Mouse (Mus musculus): ENCODE results near the gene Tspyl2.
A peak's percentile ranks its signal among the peaks of the same experiment; 100 is the strongest.
"Not testable (repeated sequence)": the region's sequence is repeated elsewhere in the genome, so short reads cannot be mapped to it uniquely, and the experiment has no call there.

Tspyl2 gene

DNA sequence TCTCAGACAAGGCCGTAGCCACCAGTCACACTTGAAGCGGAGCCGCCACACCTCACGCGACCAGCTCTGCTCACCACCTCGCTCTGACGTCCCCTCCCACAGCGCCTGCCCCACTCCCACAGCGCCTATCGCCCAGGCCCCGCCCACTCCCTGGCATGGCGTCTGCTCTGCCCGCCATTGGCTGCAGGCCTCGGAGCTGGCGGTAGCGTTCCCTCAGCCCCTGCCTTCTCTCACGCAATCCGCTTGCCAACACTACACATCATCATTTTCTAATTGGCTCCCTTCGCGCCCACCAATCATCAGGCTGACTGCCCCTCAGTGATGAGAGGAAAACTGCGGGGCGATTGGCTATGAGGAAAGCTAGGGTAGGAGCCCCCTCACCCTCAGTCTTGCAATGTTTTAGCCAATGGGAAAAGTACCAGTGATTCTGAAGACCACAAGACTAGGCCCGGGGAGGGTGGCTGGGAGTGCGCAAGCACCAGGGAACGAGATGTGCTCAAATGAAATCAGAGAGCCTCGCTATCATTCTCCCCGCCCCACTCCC is at the start of gene Tspyl2:
Tspyl2 (minus strand) TSS at position 68 of the 544 bp plus-strand sequence.
- peak; percentile 98 for DNase-seq (ENCODE audit: low read depth, low spot score)

DNA sequence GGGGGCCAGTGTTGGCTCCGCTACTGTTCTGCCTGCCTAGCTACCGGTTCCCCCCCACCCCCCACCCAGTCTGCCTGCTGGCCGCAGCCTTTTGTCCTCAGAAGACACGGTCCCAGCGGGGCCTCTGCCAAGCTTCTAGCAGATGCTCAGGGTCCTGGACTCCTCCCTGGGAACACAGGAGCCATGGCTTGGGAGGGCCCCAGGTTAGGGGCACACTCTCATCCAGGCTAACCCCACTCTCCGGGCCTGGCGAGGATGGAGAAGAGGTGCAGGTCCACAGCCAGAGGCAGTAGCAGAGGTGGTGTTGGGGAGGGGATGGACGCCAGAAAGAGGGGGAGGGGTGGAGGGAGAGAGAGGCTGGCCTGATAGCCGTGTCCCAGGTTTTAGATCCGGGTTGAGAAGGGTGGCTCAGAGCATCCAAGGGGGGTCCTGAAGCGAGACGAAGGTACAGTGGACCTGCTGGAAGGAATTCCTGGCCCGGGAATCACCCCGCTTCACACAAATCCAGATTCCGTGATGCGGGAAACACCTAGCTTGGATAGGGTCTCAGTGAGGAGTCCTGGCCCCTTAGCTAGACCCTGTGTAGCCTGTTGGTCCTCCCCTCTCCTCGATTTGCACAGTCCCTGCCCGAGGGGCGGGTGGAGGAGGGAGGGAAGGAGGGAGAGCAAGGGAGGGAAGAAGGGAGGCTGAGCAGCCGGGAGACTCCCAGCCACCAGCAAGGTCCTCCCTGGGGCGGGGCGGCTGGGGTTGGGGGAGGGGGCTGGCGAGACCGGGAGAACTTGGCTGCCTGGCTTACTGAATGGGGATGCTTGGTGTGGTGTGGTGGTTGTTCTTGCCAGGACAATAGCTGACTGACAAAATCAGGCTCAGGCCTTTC is 26.4 kb upstream of the Tspyl2 start, which contains the start of gene Gpr173:
Gpr173 (minus strand) TSS at position 308 of the 877 bp plus-strand sequence.
- DNase-seq (ENCODE audit: low read depth, low spot score), result peak; percentile 69

GRCm38 (mm10) chrX:152368054-152368396 is 25.8 kb upstream of the Tspyl2 start:
- no peak for DNase-seq (ENCODE audit: low read depth, low spot score)

- DNase-seq (ENCODE audit: low read depth, low spot score), result no peak
These were observed 24.2 kb upstream of the Tspyl2 start for GRCm38 (mm10) chrX:152366418-152366817.

DNA sequence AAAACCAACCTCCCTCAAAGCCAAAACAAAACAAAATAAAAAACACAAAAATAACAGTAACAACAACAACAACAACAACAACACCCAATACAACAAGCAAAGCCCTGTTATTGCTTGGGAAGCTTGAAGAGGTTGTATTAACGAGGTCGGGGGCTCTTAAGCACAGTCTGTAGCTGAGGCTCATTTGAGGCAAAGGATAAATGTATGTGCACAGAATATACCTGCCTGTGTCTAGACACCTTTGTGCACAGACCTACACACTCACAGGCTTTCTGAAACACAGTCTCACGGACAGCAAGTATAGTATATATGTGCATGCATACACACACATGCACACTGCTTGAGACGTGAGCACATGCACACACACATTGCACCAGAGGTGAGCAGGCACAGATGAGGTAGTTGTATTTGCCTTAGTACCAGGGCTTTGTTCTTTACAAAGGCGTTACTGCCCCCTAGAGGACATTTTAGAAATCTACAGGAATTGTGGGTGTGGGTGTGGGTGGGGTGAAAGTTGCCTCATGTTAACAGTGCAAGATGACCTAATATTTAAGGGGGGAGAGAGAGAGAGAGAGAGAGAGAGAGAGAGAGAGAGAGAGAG is 10.4 kb upstream of the Tspyl2 start:
- DNase-seq (ENCODE audit: low read depth, low spot score), result no peak

DNA sequence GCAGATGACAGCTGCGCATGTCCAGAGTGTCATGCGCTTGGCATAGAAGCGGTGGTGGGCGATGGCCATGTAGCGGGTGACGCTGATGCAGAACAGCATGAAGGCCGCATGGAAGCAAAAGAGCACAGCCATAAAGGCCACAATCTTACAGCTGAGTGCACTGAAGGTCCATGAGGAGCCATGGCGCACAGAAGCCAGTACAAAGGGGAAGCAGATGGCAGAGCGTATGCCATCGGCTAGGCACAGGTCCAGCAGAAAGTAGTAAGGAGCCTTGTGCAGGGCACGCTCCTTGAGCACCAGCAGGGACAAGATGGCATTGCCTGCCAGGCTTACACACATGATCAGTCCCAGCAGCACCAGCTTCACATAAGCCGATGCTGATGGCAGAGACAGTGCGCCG is 4.8 kb upstream of the Tspyl2 start:
- no peak for DNase-seq (ENCODE audit: low read depth, low spot score)

DNA sequence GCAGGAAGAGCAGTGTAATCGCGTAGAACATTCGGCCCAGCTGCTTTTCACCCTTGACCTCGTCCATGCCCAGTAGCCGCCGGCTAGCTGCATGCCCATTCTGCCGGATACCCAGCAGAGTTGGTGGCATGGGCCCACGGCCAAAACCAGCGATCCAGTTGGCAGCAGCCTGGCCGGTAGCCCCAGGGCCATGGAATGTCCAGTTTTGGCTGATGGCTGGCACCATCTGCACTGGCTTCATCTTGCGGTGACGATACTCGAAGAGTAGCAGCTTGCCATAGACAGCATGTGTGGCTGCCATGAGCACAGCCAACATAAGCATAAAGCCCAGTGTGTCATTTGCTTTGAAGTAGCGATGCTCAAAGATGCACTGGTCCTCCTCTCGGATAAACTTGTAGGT is 4.4 kb upstream of the Tspyl2 start:
- no peak for DNase-seq (ENCODE audit: low read depth, low spot score)

GRCm38 (mm10) chrX:152342903-152343302 is 678 bp upstream of the Tspyl2 start:
- no peak for DNase-seq (ENCODE audit: low read depth, low spot score)

GRCm38 (mm10) chrX:152341496-152341895 is 729 bp downstream of the Tspyl2 start:
- no peak for DNase-seq (ENCODE audit: low read depth, low spot score)

DNA sequence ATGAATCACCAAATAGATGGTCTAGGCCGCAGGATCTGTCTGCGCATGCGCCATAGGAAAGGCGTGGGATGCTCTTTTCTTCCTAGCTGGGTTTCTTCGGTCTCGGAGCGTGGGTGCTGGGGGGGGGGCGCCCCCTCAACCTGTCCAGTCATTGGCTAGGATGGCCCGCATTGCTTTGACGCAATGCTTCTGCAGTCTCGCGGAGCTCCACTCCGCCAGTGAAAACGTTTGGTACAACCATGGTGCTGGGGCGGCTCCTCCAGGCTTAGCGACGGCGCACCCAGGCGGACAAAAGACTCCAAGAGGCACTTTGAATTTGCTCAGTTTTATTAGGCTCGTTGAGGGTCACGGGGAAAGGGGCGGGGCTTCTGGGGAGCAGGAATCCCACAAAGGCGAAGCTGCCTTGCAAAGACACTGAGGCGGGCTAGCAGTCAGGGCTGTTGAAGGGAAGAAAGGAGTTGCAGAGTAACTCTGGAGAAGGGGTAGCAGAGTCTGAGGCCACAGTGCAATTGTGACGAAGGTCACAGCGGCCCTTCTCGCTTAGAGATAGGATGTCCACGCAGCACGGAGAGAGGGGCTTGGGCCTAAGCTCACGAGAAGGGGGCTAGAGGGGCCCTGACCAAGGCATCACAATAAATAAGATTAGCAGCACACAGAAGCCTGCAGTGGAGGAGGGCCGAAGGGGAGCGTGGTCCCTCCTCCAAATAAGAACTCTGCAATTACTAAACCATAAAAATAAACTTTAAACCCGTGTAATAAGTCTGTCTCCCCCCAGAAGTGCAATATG is 5.5 kb downstream of the Tspyl2 start:
- DNase-seq (ENCODE audit: low read depth, low spot score), result peak; percentile 94

- not testable (repeated sequence) for DNase-seq (ENCODE audit: low read depth, low spot score)
These were observed 6.1 kb downstream of the Tspyl2 start for GRCm38 (mm10) chrX:152336123-152336522.

GRCm38 (mm10) chrX:152329400-152329799 is 12.8 kb downstream of the Tspyl2 start:
- not testable (repeated sequence) for DNase-seq (ENCODE audit: low read depth, low spot score)

DNA sequence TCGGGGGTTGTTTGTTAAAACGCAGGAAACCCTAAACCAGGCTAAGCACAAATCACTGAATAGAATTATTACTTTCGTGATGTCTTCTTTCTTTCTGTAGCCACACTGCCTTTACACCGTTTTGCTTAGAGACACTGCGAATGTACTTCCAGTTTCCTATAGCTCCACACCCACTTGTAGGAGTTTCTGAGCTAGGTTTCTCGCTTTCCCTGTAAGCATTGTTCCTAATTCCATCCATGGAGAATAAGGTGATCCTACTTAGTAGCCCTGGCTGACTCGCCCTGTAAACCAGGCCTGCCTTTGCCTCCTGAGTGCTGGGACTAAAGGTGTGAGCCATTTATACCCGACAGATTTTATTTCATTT is 14.6 kb downstream of the Tspyl2 start:
- no peak for DNase-seq (ENCODE audit: low read depth, low spot score)

DNA sequence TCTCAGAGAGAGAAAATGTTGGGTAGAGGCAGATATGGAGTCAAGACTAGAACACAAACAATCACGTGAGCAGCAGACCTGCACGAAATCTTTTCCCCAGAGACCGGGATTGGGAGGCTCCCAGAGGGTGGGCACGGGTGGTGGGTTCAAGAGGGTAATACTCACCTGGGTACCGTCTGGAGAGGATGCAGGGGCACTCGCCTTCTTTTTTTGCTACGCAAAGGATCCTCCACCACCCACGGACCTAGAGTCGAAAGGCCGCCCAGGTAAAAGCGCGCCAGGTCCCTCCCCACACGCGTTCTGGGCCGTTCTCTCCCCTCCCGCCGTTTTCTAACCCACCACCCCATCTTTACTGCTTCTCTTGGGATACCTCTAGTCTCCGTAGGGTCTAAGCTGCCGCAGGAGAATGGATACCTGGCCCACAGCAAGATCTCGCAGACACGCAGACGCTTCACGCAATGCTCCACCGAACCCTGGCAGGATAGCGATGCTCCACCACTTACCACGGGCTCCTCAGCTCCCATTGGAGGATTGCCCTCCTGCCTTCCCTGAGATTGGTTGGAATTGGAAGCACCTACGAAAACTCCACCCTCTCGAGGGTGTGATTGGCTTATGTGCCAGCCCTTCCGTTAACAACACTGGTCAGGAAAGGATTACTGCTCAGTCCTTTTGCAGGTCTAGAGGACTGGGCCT is 15.1 kb downstream of the Tspyl2 start, which contains the start of gene Kantr:
Kantr (minus strand) TSS at position 500 of the 693 bp plus-strand sequence.
- DNase-seq (ENCODE audit: low read depth, low spot score), result peak; percentile 90

- no peak for DNase-seq (ENCODE audit: low read depth, low spot score)
These were observed 18.6 kb downstream of the Tspyl2 start for GRCm38 (mm10) chrX:152323584-152323983.

- DNase-seq (ENCODE audit: low read depth, low spot score), result no peak
These were observed 19.4 kb downstream of the Tspyl2 start for GRCm38 (mm10) chrX:152322776-152323175.

DNA sequence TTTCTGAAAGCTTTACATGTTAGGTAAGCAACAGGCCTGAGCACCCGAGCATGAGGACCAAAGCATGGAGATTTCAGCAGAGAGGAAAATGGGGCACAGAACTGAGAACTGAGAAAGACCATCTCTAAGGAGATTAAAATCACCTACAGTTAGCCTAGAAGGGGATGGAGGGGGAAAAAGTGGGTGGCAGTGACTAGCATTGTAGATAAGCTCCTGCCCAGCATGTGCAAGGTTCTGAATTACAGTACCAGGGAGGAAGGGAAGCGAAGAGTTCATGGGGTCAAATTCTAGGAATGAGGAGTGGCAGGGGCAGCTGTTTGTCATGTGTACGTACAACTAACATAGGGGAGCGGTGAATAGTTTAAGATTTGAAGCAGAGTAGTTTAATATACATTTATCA is 21.7 kb downstream of the Tspyl2 start:
- no peak for DNase-seq (ENCODE audit: low read depth, low spot score)

GRCm38 (mm10) chrX:152307942-152308341 is 34.3 kb downstream of the Tspyl2 start:
- no peak for DNase-seq (ENCODE audit: low read depth, low spot score)

DNA sequence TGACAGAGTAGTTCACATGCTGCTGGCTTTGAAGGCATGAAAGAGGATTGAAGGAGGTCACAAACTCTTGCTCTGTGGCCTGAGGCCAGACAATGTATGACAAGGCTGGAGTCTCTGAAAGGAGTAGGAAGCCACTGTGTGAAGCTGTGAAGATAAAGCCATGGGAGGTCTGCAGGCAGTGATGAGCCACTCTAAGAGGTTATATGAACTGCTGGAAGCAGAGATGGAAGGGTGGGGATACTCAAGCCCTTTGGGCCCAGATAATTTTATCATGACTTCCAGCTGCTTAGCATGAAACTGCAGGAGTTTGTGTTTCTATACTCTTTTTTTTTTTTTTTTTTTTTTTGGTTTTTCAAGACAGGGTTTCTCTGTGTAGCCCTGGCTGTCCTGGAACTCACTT is 34.9 kb downstream of the Tspyl2 start:
- DNase-seq (ENCODE audit: low read depth, low spot score), result no peak

GRCm38 (mm10) chrX:152306224-152306623 is 36.0 kb downstream of the Tspyl2 start:
- no peak for DNase-seq (ENCODE audit: low read depth, low spot score)

- DNase-seq (ENCODE audit: low read depth, low spot score), result not testable (repeated sequence)
These were observed 55.2 kb downstream of the Tspyl2 start for GRCm38 (mm10) chrX:152287026-152287425.

All from telencephalon, adult 2 months (tissue).